Mouse (Mus musculus): ENCODE measurements around the gene Kcnd3.

DNA sequence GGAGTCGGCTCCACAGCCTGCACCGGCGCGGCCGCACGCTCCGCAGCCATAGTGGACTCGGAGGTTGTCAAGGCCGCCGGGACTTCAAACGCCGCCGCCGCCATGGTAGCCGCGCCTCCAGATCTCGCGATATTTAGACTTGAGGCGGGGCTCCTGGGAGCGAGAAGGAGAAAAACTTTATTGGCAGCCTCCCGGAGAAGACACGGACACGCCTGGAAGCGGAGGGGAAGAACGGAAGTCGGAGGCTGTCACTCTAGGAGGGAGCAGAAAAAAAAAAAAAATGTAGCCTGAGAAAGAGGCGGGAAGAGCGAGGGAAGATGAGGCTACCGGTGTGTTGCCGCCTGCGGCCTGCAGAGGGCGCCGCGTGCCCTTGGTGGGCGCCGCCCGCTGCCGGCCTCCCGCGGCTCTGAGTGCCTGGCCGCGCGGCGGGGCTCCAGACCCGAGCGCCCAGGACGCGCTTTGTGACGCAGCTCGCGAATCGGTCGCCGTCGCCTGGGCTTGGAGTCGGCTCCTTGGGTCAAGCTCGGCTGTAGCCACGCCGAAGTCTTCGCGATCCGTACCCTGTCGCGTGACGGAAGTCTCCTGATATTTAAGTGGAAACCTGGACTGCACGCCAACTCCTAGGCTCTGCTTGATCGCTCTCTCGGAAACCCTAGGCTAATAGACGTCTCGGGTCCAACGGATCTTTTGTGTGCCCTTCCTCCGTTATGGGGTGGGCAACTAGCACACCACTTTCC is 235.4 kb downstream of the Kcnd3 start, which contains the start of gene Ddx20:
- TF ChIP-seq CTCF (IDR thresholded peaks at IDR 0.05; ENCODE audit: low read depth) (peak; percentile 80), EP300 (IDR thresholded peaks at IDR 0.05; ENCODE audit: low read depth) (peak; percentile 93)
